Mouse (Mus musculus) lung, embryonic 16.5 days (tissue): ENCODE data around the gene Gm11733. TPM values are rescaled to one million over a fixed set of nuclear protein-coding genes. Genes with fewer than 3 reads are reported as not detected.

Experiments used
- ATAC-seq: fragments of 200-750 bp; cut with Nextera tagmentation; 2 replicates; pipeline ENCODE4 v1.8.0; 2017; ENCODE audit warnings: low read depth, mild to moderate bottlenecking, moderate library complexity
- H3K27ac ChIP-seq: fragments of 300-500 bp; sonication (generic); 2 replicates; pipeline ENCODE4 v1.5.1; 2014; ENCODE audit warnings: mild to moderate bottlenecking, control low read depth, low read length
- H3K27me3 ChIP-seq: fragments of 300-500 bp; sonication (generic); 2 replicates; pipeline ENCODE4 v1.6.1; 2014; ENCODE audit warnings: low read depth, low read length, mixed read lengths; ENCODE audit not compliant: control insufficient read depth, insufficient read depth
- H3K36me3 ChIP-seq: fragments of 300-500 bp; sonication (generic); 2 replicates; pipeline ENCODE4 v1.6.1; 2014; ENCODE audit warnings: low read length; ENCODE audit not compliant: control insufficient read depth, insufficient read depth
- H3K4me1 ChIP-seq: fragments of 300-500 bp; sonication (generic); replicated peaks from 2 replicates; pipeline ENCODE4 v1.6.1; 2014; ENCODE audit warnings: low read length, mixed read lengths; ENCODE audit not compliant: control insufficient read depth, insufficient read depth
- H3K4me2 ChIP-seq: fragments of 300-500 bp; sonication (generic); 2 replicates; pipeline ENCODE4 v1.6.1; 2014; ENCODE audit warnings: low read depth, low read length, control low read depth
- H3K4me3 ChIP-seq: fragments of 300-500 bp; sonication (generic); 2 replicates; pipeline ENCODE4 v1.5.1; 2014; ENCODE audit warnings: mild to moderate bottlenecking, low read length, control low read depth
- H3K9ac ChIP-seq: fragments of 300-500 bp; sonication (generic); 2 replicates; pipeline ENCODE4 v1.6.1; 2014; ENCODE audit warnings: low read length, control low read depth
- H3K9me3 ChIP-seq: fragments of 300-500 bp; sonication (generic); 2 replicates; pipeline ENCODE4 v1.6.1; 2016; ENCODE audit warnings: low read length; ENCODE audit not compliant: control insufficient read depth
- WGBS: fragments of 180-500 bp; shearing (Covaris S2); extraction: QIAGEN DNeasy Blood & Tissue Kit; methylation state at CpG from one replicate; pipeline ENCODE4 v1.1.7; 2014; 5-methylcytosine and 5-hydroxymethylcytosine counted together
- polyA plus RNA-seq: library from polyadenylated mRNA; unstranded; fragments of >200 nt; fragmentation: Nextera tagmentation; extraction: Ambion mirVana; gene quantifications from 2 replicates; pipeline ENCODE4 v1.2.1, GENCODE M21; 2015

Gene Gm11733
- polyA plus RNA-seq = not detected in 2 replicates

GRCm38 (mm10) chr11:117484198-117484597 lies at the start of gene Gm11733:
Gene Gm11733, plus strand, starts transcription at chr11:117484368.
- Histone ChIP-seq H3K4me1 (peaks cover 16% of the 10 kb centered on the region), H3K9ac (peak within 1 kb of the TSS; percentile 65), H3K4me3 (peak within 1 kb of the TSS; percentile 35), H3K4me2 (peak within 1 kb of the TSS; percentile 71), H3K36me3 (no peaks in the 10 kb centered on the region), H3K9me3 (no peaks in the 10 kb centered on the region), H3K27me3 (no peaks in the 10 kb centered on the region), H3K27ac (peak within 1 kb of the TSS; percentile 59)
- WGBS = 40% methylated on average over 12 of the region's 12 CpGs
- ATAC-seq = no peak

- Histone ChIP-seq H3K4me2 (no peak overlapping the region), H3K36me3 (no peaks in the 10 kb centered on the region), H3K4me3 (no peak overlapping the region), H3K27ac (no peak overlapping the region), H3K27me3 (peaks cover 27% of the 10 kb centered on the region), H3K9me3 (no peaks in the 10 kb centered on the region), H3K9ac (no peak overlapping the region), H3K4me1 (no peaks in the 10 kb centered on the region)
- WGBS = 23% methylated on average over 22 of the region's 22 CpGs
- ATAC-seq = peak; percentile 71
Measured at GRCm38 (mm10) chr11:117436401-117437109, 47.6 kb upstream of the Gm11733 start.

- H3K27ac ChIP-seq = no peak overlapping the region
- ATAC-seq = no peak
- WGBS = 30% methylated on average over 7 of the region's 7 CpGs
- H3K4me1 ChIP-seq = no peaks in the 10 kb centered on the region
- no peak overlapping the region for H3K4me2 ChIP-seq
- H3K9ac ChIP-seq = no peak overlapping the region
- no peak overlapping the region for H3K4me3 ChIP-seq
- H3K36me3 ChIP-seq = no peaks in the 10 kb centered on the region
- peaks cover 27% of the 10 kb centered on the region for H3K27me3 ChIP-seq
- H3K9me3 ChIP-seq = no peaks in the 10 kb centered on the region
Measured at GRCm38 (mm10) chr11:117437110-117437490, 47.1 kb upstream of the Gm11733 start.

GRCm38 (mm10) chr11:117438363-117438762 lies 45.8 kb upstream of the Gm11733 start:
- Histone ChIP-seq H3K9ac (no peak overlapping the region), H3K4me2 (no peak overlapping the region), H3K4me1 (no peaks in the 10 kb centered on the region), H3K27me3 (peaks cover 27% of the 10 kb centered on the region), H3K27ac (no peak overlapping the region), H3K9me3 (no peaks in the 10 kb centered on the region), H3K4me3 (no peak overlapping the region), H3K36me3 (no peaks in the 10 kb centered on the region)
- ATAC-seq = no peak
- WGBS = 40% methylated on average over 6 of the region's 6 CpGs

GRCm38 (mm10) chr11:117440865-117441425 lies 43.2 kb upstream of the Gm11733 start:
- ATAC-seq = 0 out of 2 replicates have a peak, but pooled peaks have one; percentile 16
- no peak overlapping the region for H3K4me3 ChIP-seq

GRCm38 (mm10) chr11:117444090-117444489 lies 40.1 kb upstream of the Gm11733 start:
- no peak for ATAC-seq
- WGBS = 75% methylated on average over 2 of the region's 2 CpGs

More at GRCm38 (mm10) chr11:117440865-117441425, 43.2 kb upstream of the Gm11733 start:
- peak overlapping the region; percentile 34; the same call in 1 of the 2 replicates for H3K4me2 ChIP-seq
- WGBS = 17% methylated on average over 22 of the region's 22 CpGs
- no peaks in the 10 kb centered on the region for H3K4me1 ChIP-seq
- no peaks in the 10 kb centered on the region for H3K36me3 ChIP-seq
- H3K9ac ChIP-seq = no peak overlapping the region
- no peak overlapping the region for H3K27ac ChIP-seq
- H3K27me3 ChIP-seq = peaks cover 24% of the 10 kb centered on the region
- H3K9me3 ChIP-seq = no peaks in the 10 kb centered on the region

GRCm38 (mm10) chr11:117445707-117446106 lies 38.5 kb upstream of the Gm11733 start:
- WGBS = 42% methylated on average over 6 of the region's 6 CpGs
- H3K4me1 ChIP-seq = no peaks in the 10 kb centered on the region
- no peak for ATAC-seq
- H3K27me3 ChIP-seq = peaks cover 4% of the 10 kb centered on the region
- H3K4me2 ChIP-seq = no peak overlapping the region
- no peaks in the 10 kb centered on the region for H3K36me3 ChIP-seq
- H3K4me3 ChIP-seq = no peak overlapping the region
- no peak overlapping the region for H3K27ac ChIP-seq
- no peak overlapping the region for H3K9ac ChIP-seq
- no peaks in the 10 kb centered on the region for H3K9me3 ChIP-seq

More at GRCm38 (mm10) chr11:117444090-117444489, 40.1 kb upstream of the Gm11733 start:
- Histone ChIP-seq H3K4me1 (no peaks in the 10 kb centered on the region), H3K27me3 (peaks cover 12% of the 10 kb centered on the region), H3K9ac (no peak overlapping the region), H3K36me3 (no peaks in the 10 kb centered on the region), H3K27ac (no peak overlapping the region), H3K4me2 (no peak overlapping the region), H3K4me3 (no peak overlapping the region), H3K9me3 (no peaks in the 10 kb centered on the region)

GRCm38 (mm10) chr11:117454086-117454485 lies 30.1 kb upstream of the Gm11733 start:
- H3K9me3 ChIP-seq = no peaks in the 10 kb centered on the region
- no peak overlapping the region for H3K4me2 ChIP-seq
- H3K27ac ChIP-seq = no peak overlapping the region
- H3K9ac ChIP-seq = no peak overlapping the region
- H3K4me1 ChIP-seq = no peaks in the 10 kb centered on the region
- ATAC-seq = no peak
- no peaks in the 10 kb centered on the region for H3K36me3 ChIP-seq
- 33% methylated on average over 10 of the region's 10 CpGs for WGBS
- H3K4me3 ChIP-seq = no peak overlapping the region
- H3K27me3 ChIP-seq = peaks cover 4% of the 10 kb centered on the region; the same call in 1 of the 2 replicates

- H3K4me3 ChIP-seq = no peak overlapping the region
- H3K4me2 ChIP-seq = no peak overlapping the region
- ATAC-seq = no peak
- no peak overlapping the region for H3K27ac ChIP-seq
- H3K36me3 ChIP-seq = no peaks in the 10 kb centered on the region
- 6% methylated on average over 8 of the region's 8 CpGs for WGBS
- H3K4me1 ChIP-seq = no peaks in the 10 kb centered on the region
- no peaks in the 10 kb centered on the region for H3K9me3 ChIP-seq
- peaks cover 27% of the 10 kb centered on the region for H3K27me3 ChIP-seq
- no peak overlapping the region for H3K9ac ChIP-seq
Measured at GRCm38 (mm10) chr11:117459148-117459547, 25.0 kb upstream of the Gm11733 start.
